Mouse (Mus musculus) midbrain, embryonic 10.5 days (tissue): ENCODE measurements around the gene Zfp85. TPM values are rescaled to one million over a fixed set of nuclear protein-coding genes. Genes with fewer than 3 reads are reported as not detected.
"Not testable (repeated sequence)": the region's sequence is repeated elsewhere in the genome, so short reads cannot be mapped to it uniquely, and the experiment has no call there.

ENCODE experiments used
- DNase-seq: peaks from one replicate; pipeline ENCODE4 v3.0.0-alpha.2; 2017; ENCODE audit warnings: low spot score
- H3K27ac ChIP-seq: fragments of 300-500 bp; sonication (generic); replicated peaks from 2 replicates; pipeline ENCODE4 v1.5.1; 2016; ENCODE audit warnings: mild to moderate bottlenecking
- H3K27me3 ChIP-seq: fragments of 300-500 bp; sonication (generic); 2 replicates; pipeline ENCODE4 v1.6.1; 2016; ENCODE audit warnings: low read depth, mild to moderate bottlenecking; ENCODE audit not compliant: poor library complexity, severe bottlenecking
- H3K36me3 ChIP-seq: fragments of 300-500 bp; sonication (generic); 2 replicates; pipeline ENCODE4 v1.6.1; 2016; ENCODE audit warnings: mild to moderate bottlenecking, moderate library complexity
- H3K4me1 ChIP-seq: fragments of 300-500 bp; sonication (generic); 2 replicates; pipeline ENCODE4 v1.6.1; 2016
- H3K4me3 ChIP-seq: fragments of 300-500 bp; sonication (generic); 2 replicates; pipeline ENCODE4 v1.5.1; 2016; ENCODE audit warnings: mild to moderate bottlenecking, moderate library complexity
- H3K9me3 ChIP-seq: fragments of 300-500 bp; sonication (generic); replicated peaks from 2 replicates; pipeline ENCODE4 v1.6.1; 2016; ENCODE audit warnings: mild to moderate bottlenecking
- WGBS: fragments of 180-500 bp; shearing (Covaris S2); methylation state at CpG from one replicate; pipeline ENCODE4 v1.1.7; 2016; 5-methylcytosine and 5-hydroxymethylcytosine counted together
- polyA plus RNA-seq: library from polyadenylated mRNA; unstranded; fragments of >200 nt; fragmentation: Nextera tagmentation; extraction: Ambion mirVana; gene quantifications from 2 replicates; pipeline ENCODE4 v1.2.1, GENCODE M21; 2016

The Zfp85 gene
- polyA plus RNA-seq, 1 experiment from 2014 or later, result 5.3 TPM

GRCm38 (mm10) chr13:67728641-67729318 is 26.2 kb downstream of the Zfp85 start, which contains the start of gene Zfp65:
Gene Zfp65 (minus strand): TSS chr13:67729173.
- DNase-seq, result peak; percentile 62
- WGBS, result 5% methylated on average over 18 of the region's 21 CpGs
- H3K4me1 ChIP-seq, result peaks cover 20% of the 10 kb centered on the region
- H3K27me3 ChIP-seq, result no peaks in the 10 kb centered on the region
- peaks cover 16% of the 10 kb centered on the region for H3K9me3 ChIP-seq
- peak within 1 kb of the TSS; percentile 69 for H3K4me3 ChIP-seq
- peak within 1 kb of the TSS; percentile 87 for H3K27ac ChIP-seq
- no peaks in the 10 kb centered on the region for H3K36me3 ChIP-seq

DNA sequence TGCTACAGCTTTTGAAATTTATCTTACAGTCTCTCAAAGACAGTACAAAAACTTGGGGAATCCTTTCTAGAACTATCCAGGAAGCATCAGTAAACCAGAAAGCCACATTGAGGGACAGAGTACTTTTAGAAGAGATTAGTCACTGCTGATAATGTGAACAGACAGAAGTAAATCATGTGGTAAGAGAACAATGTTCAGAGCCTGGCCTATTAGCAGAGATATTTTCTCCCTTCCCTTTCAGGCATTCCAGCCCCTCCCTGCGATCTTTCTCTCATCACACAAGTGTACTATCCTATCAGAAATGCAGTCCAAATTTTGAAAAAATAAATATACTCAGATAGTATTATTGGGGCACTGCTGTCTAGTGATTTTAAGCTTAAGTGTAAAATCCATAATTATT is 26.9 kb downstream of the Zfp85 start:
- Histone ChIP-seq H3K4me1 (peaks cover 23% of the 10 kb centered on the region), H3K27ac (no peak overlapping the region), H3K27me3 (no peaks in the 10 kb centered on the region), H3K4me3 (peak overlapping the region; percentile 69), H3K36me3 (no peaks in the 10 kb centered on the region), H3K9me3 (peaks cover 9% of the 10 kb centered on the region; the same call in 1 of the 2 replicates)
- 71% methylated on average over 1 of the region's 1 CpGs for WGBS
- DNase-seq, result no peak

GRCm38 (mm10) chr13:67725331-67725730 is 29.7 kb downstream of the Zfp85 start:
- whole genome bisulfite sequencing, result 91% methylated on average over 2 of the region's 2 CpGs
- not testable (repeated sequence) for H3K4me3 ChIP-seq, H3K9me3 ChIP-seq, DNase-seq, H3K27ac ChIP-seq, H3K27me3 ChIP-seq, H3K36me3 ChIP-seq
- peaks cover 25% of the 10 kb centered on the region for H3K4me1 ChIP-seq

DNA sequence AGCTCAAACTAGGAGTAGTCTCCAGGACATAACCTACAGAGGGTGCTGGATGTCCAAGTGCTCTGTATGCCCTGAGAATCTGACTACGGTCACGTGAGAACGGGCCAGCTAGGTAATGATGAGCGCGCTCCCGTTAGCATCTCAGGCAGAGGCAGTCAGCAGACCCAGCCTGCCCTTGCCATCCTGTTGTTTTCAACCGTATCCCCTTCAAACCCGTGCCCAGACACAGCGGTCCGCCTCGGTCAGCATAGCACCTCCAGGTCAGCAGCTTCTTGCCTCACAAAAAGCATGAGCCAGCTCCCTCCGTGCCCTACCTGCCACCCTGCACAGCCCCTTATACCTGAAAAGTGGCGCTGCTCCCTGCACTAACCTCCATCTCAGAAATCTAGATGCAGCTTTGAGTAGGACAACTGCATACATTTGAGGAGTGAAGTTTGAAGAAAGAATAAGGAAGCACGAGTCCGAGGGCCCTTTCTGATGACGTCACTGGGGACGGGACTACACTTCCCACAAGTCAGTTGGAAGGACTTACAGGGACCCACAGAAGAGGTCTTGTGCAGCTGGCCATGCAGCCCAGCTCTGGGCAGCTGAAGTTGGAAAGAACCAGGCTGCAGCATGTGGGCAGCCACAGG is 31.1 kb downstream of the Zfp85 start:
- H3K36me3 ChIP-seq, result 0 out of 2 replicates have a peak, but pooled peaks cover 8% of the 10 kb centered on the region
- peak overlapping the region; percentile 87 for H3K27ac ChIP-seq
- H3K4me3 ChIP-seq, result peak overlapping the region; percentile 86
- DNase-seq, result peak; percentile 86
- no peaks in the 10 kb centered on the region for H3K27me3 ChIP-seq
- H3K4me1 ChIP-seq, result peaks cover 19% of the 10 kb centered on the region
- WGBS, result 0% methylated on average over 17 of the region's 17 CpGs
- no peaks in the 10 kb centered on the region for H3K9me3 ChIP-seq

Other genes with a start within 250 kb of the Zfp85 start
- 0.29 TPM in 1 of 2 replicates, not detected in the other for gene Gm26965, start 229.1 kb downstream of the Zfp85 start, polyA plus RNA-seq
- gene Zfp87, start 229.1 kb downstream of the Zfp85 start, polyA plus RNA-seq, result 24.3 and 27.5 TPM in 2 replicates
- 17.7 and 19.0 TPM in 2 replicates for gene Zfp748, start 201.4 kb downstream of the Zfp85 start, polyA plus RNA-seq
- 3.2 and 3.7 TPM in 2 replicates for gene Zfp729b, start 145.5 kb downstream of the Zfp85 start, polyA plus RNA-seq
- gene Gm49345, start 117.5 kb downstream of the Zfp85 start, polyA plus RNA-seq, result not detected in 2 replicates
- 2.2 and 3.3 TPM in 2 replicates for gene Zfp729a, start 117.4 kb downstream of the Zfp85 start, polyA plus RNA-seq
- gene Zfp738, start 68.2 kb downstream of the Zfp85 start, polyA plus RNA-seq, result 9.8 and 10.7 TPM in 2 replicates
- 6.7 and 7.8 TPM in 2 replicates for gene Zfp65, start 26.1 kb downstream of the Zfp85 start, polyA plus RNA-seq
- gene Zfp493, start 24.5 kb upstream of the Zfp85 start, polyA plus RNA-seq, result 4.2 and 5.8 TPM in 2 replicates
- 6.3 and 8.5 TPM in 2 replicates for gene Zfp273, start 58.5 kb upstream of the Zfp85 start, polyA plus RNA-seq
- 1.8 TPM in 2 replicates for gene Gm10037, start 75.9 kb upstream of the Zfp85 start, polyA plus RNA-seq
- gene BC048507, start 108.1 kb upstream of the Zfp85 start, polyA plus RNA-seq, result not detected in 2 replicates